Mouse (Mus musculus) erythroblast, embryonic 14.5 days (primary cell): Measurements from ENCODE around the gene Gm9944.

Source experiments
- GATA1 ChIP-seq: IDR thresholded peaks from 2 replicates; pipeline ENCODE4 v1.6.1; 2012; ENCODE audit warnings: low read length, inconsistent platforms, mixed read lengths
- TAL1 ChIP-seq: IDR thresholded peaks from 3 replicates; pipeline ENCODE4 v1.6.1; 2012; ENCODE audit warnings: low read length, inconsistent platforms, mixed read lengths

GRCm38 (mm10) chr4:144441095-144441494 lies 12.0 kb downstream of the Gm9944 start:
- TF ChIP-seq GATA1 (no peak), TAL1 (no peak)
